9 mouse cellular contexts compared by ENCODE assay signal in genomic region chr6:34869225-34869915, GRCm38 (mm10). TPM values are rescaled to one million over a fixed set of nuclear protein-coding genes. Genes with fewer than 3 reads are reported as not detected.
DNase-seq lines count a peak whose midpoint lies in the region; ATAC-seq lines count a peak whose summit lies in the region.
"Had no signal": no experiment of that assay in that cellular context is flagged by ENCODE, and none has a peak within 500 bp of the region (broad histone marks: within the 10 kb centered on the region; RNA-seq: fewer than 3 reads in every experiment).

No protein-coding gene starts in this region.

- no peak for DNase-seq in heart, adult 9 months (ENCODE audit: low spot score in 2 of 2)
- DNase-seq in c-Kit-positive CD71-positive TER-119-positive erythroid progenitor cells, embryonic 14.5 days (ENCODE audit: low spot score) = peak; percentile 81
- no peak for DNase-seq in limb, embryonic 10.5 days (ENCODE audit: low spot score)
- DNase-seq in spleen, postnatal 4 days (ENCODE audit: low spot score in 2 of 2) = peak; percentile 52 to 65
- no peak for DNase-seq in frontal cortex, postnatal 14 days (ENCODE audit: low spot score in 2 of 2)
- DNase-seq in cerebellum, postnatal 14 days = no peak
- no peak for DNase-seq in adrenal gland, postnatal 10 days

- peak; percentile 34 for ATAC-seq in heart, embryonic 12.5 days (ENCODE audit: insufficient number of reproducible peaks, low FRiP score)
- ATAC-seq: Patski had no signal

- WGBS in heart, embryonic 12.5 days = 35% methylated on average over 13 of the region's 13 CpGs
- WGBS in limb, embryonic 10.5 days = 80% methylated on average over 13 of the region's 13 CpGs

- H3K27me3 ChIP-seq in heart, embryonic 12.5 days (replicated peaks) = no peaks in the 10 kb centered on the region
- no peaks in the 10 kb centered on the region for H3K27me3 ChIP-seq in limb, embryonic 10.5 days (ENCODE audit: low read depth, poor library complexity, severe bottlenecking)
- H3K27me3 ChIP-seq: Patski had no signal

- H3K4me2 ChIP-seq in heart, embryonic 12.5 days = peak overlapping the region; percentile 37

- H3K4me3 ChIP-seq in heart, embryonic 12.5 days = no peak overlapping the region
- no peak overlapping the region for H3K4me3 ChIP-seq in limb, embryonic 10.5 days

- H3K9ac ChIP-seq in heart, embryonic 12.5 days = no peak overlapping the region

- 0 out of 2 replicates have a peak, but pooled peaks cover 3% of the 10 kb centered on the region for H3K36me3 ChIP-seq in heart, embryonic 12.5 days
- H3K36me3 ChIP-seq in limb, embryonic 10.5 days = peaks cover 16% of the 10 kb centered on the region

- no peaks in the 10 kb centered on the region for H3K9me3 ChIP-seq in heart, embryonic 12.5 days (replicated peaks)
- H3K9me3 ChIP-seq in limb, embryonic 10.5 days (replicated peaks) = no peaks in the 10 kb centered on the region

- peaks cover 51% of the 10 kb centered on the region for H3K4me1 ChIP-seq in heart, embryonic 12.5 days (replicated peaks)
- H3K4me1 ChIP-seq in limb, embryonic 10.5 days = no peaks in the 10 kb centered on the region

- H3K27ac ChIP-seq in heart, embryonic 12.5 days (ENCODE audit: poor library complexity, severe bottlenecking) = peak overlapping the region; percentile 48
- H3K27ac ChIP-seq in limb, embryonic 10.5 days = peak overlapping the region; percentile 44; the same call in 1 of the 2 replicates

RNA-seq across cellular contexts. Expression of gene Tmem140, which starts 6.4 kb away (rescaled TPM):
- polyA plus RNA-seq in heart, embryonic 12.5 days (2016; fragmentation: Nextera tagmentation; extraction: Ambion mirVana) = 1.1 and 1.2 TPM in 2 replicates
- polyA plus RNA-seq in limb, embryonic 10.5 days (2016; fragmentation: Nextera tagmentation; extraction: Ambion mirVana) = 2.3 and 2.7 TPM in 2 replicates
- total RNA-seq in adrenal gland, postnatal 10 days (2021) = 10 to 100 TPM; 23.8 to 34.7 TPM

RNA-seq across cellular contexts. Expression of gene Cyren, which starts 8.5 kb away (rescaled TPM):
- 9.7 and 11.2 TPM in 2 replicates for polyA plus RNA-seq in heart, embryonic 12.5 days (2016; fragmentation: Nextera tagmentation; extraction: Ambion mirVana)
- 19.6 and 20.1 TPM in 2 replicates for polyA plus RNA-seq in limb, embryonic 10.5 days (2016; fragmentation: Nextera tagmentation; extraction: Ambion mirVana)
- 1 to 10 TPM; 6.2 to 8.8 TPM for total RNA-seq in adrenal gland, postnatal 10 days (2021)

RNA-seq across cellular contexts. Expression of gene Wdr91, which starts 41.3 kb away (rescaled TPM):
- 10.7 and 12.6 TPM in 2 replicates for polyA plus RNA-seq in heart, embryonic 12.5 days (2016; fragmentation: Nextera tagmentation; extraction: Ambion mirVana)
- 9.6 and 13.0 TPM in 2 replicates for polyA plus RNA-seq in limb, embryonic 10.5 days (2016; fragmentation: Nextera tagmentation; extraction: Ambion mirVana)
- 10 to 100 TPM; 21.0 to 27.3 TPM for total RNA-seq in adrenal gland, postnatal 10 days (2021)

RNA-seq across cellular contexts. Expression of gene Stra8, which starts 50.6 kb away (rescaled TPM):
- polyA plus RNA-seq in heart, embryonic 12.5 days (2016; fragmentation: Nextera tagmentation; extraction: Ambion mirVana) = not detected in 2 replicates
- not detected in 2 replicates for polyA plus RNA-seq in limb, embryonic 10.5 days (2016; fragmentation: Nextera tagmentation; extraction: Ambion mirVana)
- total RNA-seq in adrenal gland, postnatal 10 days (2021) = not detected
- polyA plus RNA-seq: Patski had no signal

Comparison
In these comparisons a context has a peak if more than half of its experiments do, and no peak if none do; other contexts are left out.
1. DNase-seq: peak in c-Kit-positive CD71-positive TER-119-positive erythroid progenitor cells, embryonic 14.5 days (single experiment) and spleen, postnatal 4 days (2 of 2); none in heart, adult 9 months (0 of 2), limb, embryonic 10.5 days (single experiment), frontal cortex, postnatal 14 days (0 of 2), cerebellum, postnatal 14 days (0 of 2) and adrenal gland, postnatal 10 days (single experiment).